Mouse (Mus musculus) heart, postnatal 0 days (tissue): ENCODE measurements around the gene Anp32e. TPM values are rescaled to one million over a fixed set of nuclear protein-coding genes. Genes with fewer than 3 reads are reported as not detected.

Experiments used
- ATAC-seq: fragments of 200-750 bp; cut with Nextera tagmentation; 2 replicates; pipeline ENCODE4 v1.8.0; 2017; ENCODE audit warnings: low read depth, moderate number of reproducible peaks, moderate library complexity; ENCODE audit not compliant: insufficient read depth
- DNase-seq: peaks from one replicate; pipeline ENCODE4 v3.0.0-alpha.2; 2016; ENCODE audit warnings: low spot score
- H3K27ac ChIP-seq: fragments of 300-500 bp; sonication (generic); 2 replicates; pipeline ENCODE4 v1.5.1; 2014; ENCODE audit warnings: low read depth, mild to moderate bottlenecking
- H3K27me3 ChIP-seq: fragments of 300-500 bp; sonication (generic); 2 replicates; pipeline ENCODE4 v1.6.1; 2014; ENCODE audit warnings: low read length, mixed read lengths; ENCODE audit not compliant: control insufficient read depth, insufficient read depth
- H3K36me3 ChIP-seq: fragments of 300-500 bp; sonication (generic); replicated peaks from 2 replicates; pipeline ENCODE4 v1.6.1; 2014; ENCODE audit warnings: low read length, mixed read lengths; ENCODE audit not compliant: control insufficient read depth, insufficient read depth
- H3K4me1 ChIP-seq: fragments of 300-500 bp; sonication (generic); 2 replicates; pipeline ENCODE4 v1.6.1; 2014; ENCODE audit warnings: antibody characterized with exemption; ENCODE audit not compliant: control insufficient read depth, insufficient read depth
- H3K4me2 ChIP-seq: fragments of 300-500 bp; sonication (generic); 2 replicates; pipeline ENCODE4 v1.6.1; 2014; ENCODE audit warnings: low read depth, mild to moderate bottlenecking, low read length, moderate library complexity
- H3K4me3 ChIP-seq: fragments of 300-500 bp; sonication (generic); 2 replicates; pipeline ENCODE4 v1.5.1; 2014; ENCODE audit warnings: low read depth, low read length
- H3K9ac ChIP-seq: fragments of 300-500 bp; sonication (generic); replicated peaks from 2 replicates; pipeline ENCODE4 v1.6.1; 2014; ENCODE audit warnings: low read depth, low read length, mixed read lengths
- H3K9me3 ChIP-seq: fragments of 300-500 bp; sonication (generic); replicated peaks from 2 replicates; pipeline ENCODE4 v1.6.1; 2016; ENCODE audit warnings: low read length; ENCODE audit not compliant: control insufficient read depth
- CTCF ChIP-seq: IDR thresholded peaks from 2 replicates; pipeline ENCODE4 v1.5.1; 2016; ENCODE audit warnings: antibody characterized with exemption, control low read depth, low read depth
- EP300 ChIP-seq: IDR thresholded peaks from 2 replicates; pipeline ENCODE4 v1.6.1; 2016; ENCODE audit warnings: antibody characterized with exemption, low read depth
- WGBS: fragments of 180-500 bp; shearing (Covaris S2); extraction: QIAGEN DNeasy Blood & Tissue Kit; methylation state at CpG from one replicate; pipeline ENCODE4 v1.1.7; 2014; 5-methylcytosine and 5-hydroxymethylcytosine counted together
- polyA plus RNA-seq: library from polyadenylated mRNA; unstranded; fragments of >200 nt; fragmentation: Nextera tagmentation; extraction: Ambion mirVana; gene quantifications from 2 replicates; pipeline ENCODE4 v1.2.1, GENCODE M21; 2015
- total RNA-seq: library from RNA; depleted of rRNA; stranded (reverse); fragments of >200 nt; gene quantifications from 2 replicates; pipeline ENCODE4 v1.2.3, GENCODE M21; 2014; ENCODE audit warnings: low replicate concordance

The Anp32e gene
- total and polyA plus RNA-seq, 2 experiments from 2014 or later: 25.9 to 118 TPM

DNA sequence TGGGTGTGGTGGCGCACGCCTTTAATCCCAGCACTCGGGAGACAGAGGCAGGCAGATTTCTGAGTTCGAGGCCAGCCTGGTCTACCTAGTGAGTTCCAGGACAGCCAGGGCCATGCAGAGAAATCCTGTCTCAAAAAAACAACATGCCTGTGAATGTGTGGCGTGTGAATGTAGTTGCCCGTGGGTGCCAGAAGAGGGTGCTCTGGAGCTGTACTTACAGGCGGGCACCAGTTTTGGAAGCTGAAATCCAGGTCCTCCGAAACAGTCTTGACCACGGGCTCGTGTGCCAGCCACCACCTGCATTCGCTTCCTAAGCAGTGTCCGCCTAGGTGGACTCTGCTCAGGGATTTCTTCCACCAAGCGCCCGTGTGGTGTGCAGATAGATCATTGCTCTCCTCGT, 9.8 kb downstream of the Anp32e start:
- Histone ChIP-seq H3K36me3 (peaks cover 89% of the 10 kb centered on the region), H3K27me3 (no peaks in the 10 kb centered on the region), H3K9me3 (no peaks in the 10 kb centered on the region), H3K4me3 (no peak overlapping the region), H3K4me1 (no peaks in the 10 kb centered on the region), H3K4me2 (no peak overlapping the region), H3K27ac (no peak overlapping the region), H3K9ac (no peak overlapping the region)
- DNase-seq: no peak
- 93% methylated on average over 15 of the region's 15 CpGs for WGBS
- peak; percentile 43 for TF ChIP-seq CTCF
- TF ChIP-seq EP300: no peak
- ATAC-seq: no peak

DNA sequence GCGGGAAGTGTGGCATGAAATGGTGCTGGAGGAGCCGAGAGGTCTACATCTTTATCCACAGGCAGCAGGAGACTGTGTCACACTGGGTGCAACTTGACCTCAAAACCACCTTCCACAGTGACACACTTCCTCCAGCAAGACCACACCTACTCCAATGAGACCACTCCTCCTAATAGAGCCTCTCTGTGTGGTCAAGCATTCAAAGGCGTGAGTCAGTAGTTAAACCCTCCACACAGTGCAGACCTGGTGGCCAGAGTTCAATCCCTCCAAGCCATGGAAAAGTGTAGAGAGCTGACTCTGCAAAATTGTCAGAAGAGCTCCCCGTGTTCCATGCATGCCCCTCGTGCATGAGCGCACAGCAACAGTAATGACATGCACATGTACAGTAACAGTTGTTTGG, 13.7 kb downstream of the Anp32e start:
- Histone ChIP-seq H3K27me3 (no peaks in the 10 kb centered on the region), H3K4me2 (no peak overlapping the region), H3K9ac (no peak overlapping the region), H3K4me3 (no peak overlapping the region), H3K36me3 (peaks cover 81% of the 10 kb centered on the region), H3K9me3 (no peaks in the 10 kb centered on the region), H3K4me1 (no peaks in the 10 kb centered on the region), H3K27ac (no peak overlapping the region)
- no peak for ATAC-seq
- TF ChIP-seq CTCF (no peak), EP300 (no peak)
- 77% methylated on average over 6 of the region's 6 CpGs for WGBS
- no peak for DNase-seq

DNA sequence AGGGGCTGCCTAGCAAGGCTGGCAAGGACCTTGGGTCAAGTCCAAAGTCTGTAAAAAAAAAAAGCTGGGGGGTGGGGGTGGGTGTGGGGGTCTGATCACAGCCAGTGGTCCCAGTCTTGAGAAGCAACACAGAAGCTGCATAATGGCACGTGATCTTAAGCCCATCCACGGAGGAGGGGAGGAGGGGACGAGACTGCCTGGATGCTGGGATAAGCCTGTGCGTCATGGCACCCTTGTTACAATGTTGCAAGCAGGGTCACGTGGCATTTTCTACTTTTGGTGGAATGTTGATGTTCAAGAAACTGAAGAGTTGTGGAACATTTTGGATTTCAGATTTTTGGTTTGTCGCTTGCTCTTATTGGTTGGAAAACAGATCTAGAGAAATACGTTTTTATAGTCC, 14.2 kb downstream of the Anp32e start:
- H3K36me3 ChIP-seq: peaks cover 77% of the 10 kb centered on the region

DNA sequence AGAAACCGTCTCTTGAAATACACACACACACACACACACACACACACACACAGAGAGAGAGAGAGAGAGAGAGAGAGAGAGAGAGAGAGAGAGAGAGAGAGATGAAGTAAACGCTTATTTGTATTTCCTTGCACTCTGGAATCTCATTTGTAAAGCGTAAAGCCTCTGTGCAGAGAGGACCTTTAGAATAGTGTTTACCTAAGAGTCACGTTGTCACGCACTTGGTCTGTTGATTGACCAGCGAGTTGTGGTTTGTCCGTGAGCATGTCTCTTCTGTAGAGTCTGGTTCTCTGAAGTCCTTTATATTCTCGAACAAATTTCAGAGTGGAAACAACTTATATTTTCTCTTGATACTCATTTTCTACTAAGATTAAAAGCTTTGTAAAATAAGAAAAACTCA, 15.7 kb downstream of the Anp32e start:
- WGBS: 88% methylated on average over 8 of the region's 8 CpGs
- no peaks in the 10 kb centered on the region for H3K27me3 ChIP-seq
- ATAC-seq (no peak), DNase-seq (no peak)
- no peak overlapping the region for H3K4me3 ChIP-seq
- no peak overlapping the region for H3K27ac ChIP-seq
- TF ChIP-seq CTCF (no peak), EP300 (no peak)
- H3K9ac ChIP-seq: no peak overlapping the region
- peaks cover 61% of the 10 kb centered on the region for H3K36me3 ChIP-seq
- no peaks in the 10 kb centered on the region for H3K4me1 ChIP-seq
- no peak overlapping the region for H3K4me2 ChIP-seq
- no peaks in the 10 kb centered on the region for H3K9me3 ChIP-seq

More for the DNA sequence above, 14.2 kb downstream of the Anp32e start:
- no peak overlapping the region for H3K27ac ChIP-seq
- TF ChIP-seq CTCF (no peak), EP300 (no peak)
- no peaks in the 10 kb centered on the region for H3K9me3 ChIP-seq
- H3K4me2 ChIP-seq: no peak overlapping the region
- no peaks in the 10 kb centered on the region for H3K4me1 ChIP-seq
- H3K9ac ChIP-seq: no peak overlapping the region
- 96% methylated on average over 7 of the region's 7 CpGs for WGBS
- no peak overlapping the region for H3K4me3 ChIP-seq
- no peak for DNase-seq
- ATAC-seq: no peak
- no peaks in the 10 kb centered on the region for H3K27me3 ChIP-seq

GRCm38 (mm10) chr3:95945731-95946240, 16.7 kb downstream of the Anp32e start:
- TF ChIP-seq EP300: no peak
- no peak for TF ChIP-seq CTCF
- H3K9ac ChIP-seq: no peak overlapping the region
- WGBS: 46% methylated on average over 14 of the region's 14 CpGs
- H3K27me3 ChIP-seq: no peaks in the 10 kb centered on the region
- peaks cover 53% of the 10 kb centered on the region for H3K36me3 ChIP-seq
- DNase-seq (no peak), ATAC-seq (no peak)
- no peak overlapping the region for H3K4me3 ChIP-seq
- H3K27ac ChIP-seq: no peak overlapping the region
- H3K4me2 ChIP-seq: no peak overlapping the region
- no peaks in the 10 kb centered on the region for H3K9me3 ChIP-seq
- no peaks in the 10 kb centered on the region for H3K4me1 ChIP-seq

DNA sequence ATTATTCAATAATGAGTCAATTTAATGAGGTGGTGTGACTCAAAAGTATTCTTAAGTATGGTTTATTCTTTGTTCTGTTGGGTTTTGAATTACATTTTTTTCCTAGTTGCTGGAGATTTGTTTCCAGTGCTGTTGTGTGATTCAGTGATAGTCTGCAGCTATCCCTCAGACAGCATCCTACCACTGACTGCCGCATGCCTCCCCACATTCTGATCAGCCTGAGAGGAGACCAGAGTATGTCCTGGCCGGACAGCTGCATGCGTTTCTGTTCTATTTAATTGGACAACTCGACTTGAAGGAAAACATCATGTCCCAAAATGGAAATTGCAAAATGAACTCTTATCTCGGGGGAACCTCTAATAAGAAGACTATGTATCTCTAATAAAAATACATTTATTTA, 19.3 kb downstream of the Anp32e start:
- TF ChIP-seq CTCF (no peak), EP300 (no peak)
- Histone ChIP-seq H3K9ac (no peak overlapping the region), H3K4me2 (no peak overlapping the region), H3K4me1 (no peaks in the 10 kb centered on the region), H3K4me3 (no peak overlapping the region), H3K27me3 (no peaks in the 10 kb centered on the region), H3K36me3 (peaks cover 28% of the 10 kb centered on the region), H3K9me3 (no peaks in the 10 kb centered on the region), H3K27ac (no peak overlapping the region)
- no peak for DNase-seq
- no peak for ATAC-seq
- 83% methylated on average over 5 of the region's 5 CpGs for WGBS
